Mouse (Mus musculus) hindbrain, embryonic 12.5 days (tissue): Measurements from ENCODE around the gene C4b. TPM values are rescaled to one million over a fixed set of nuclear protein-coding genes. Genes with fewer than 3 reads are reported as not detected.

ENCODE experiments used
- ATAC-seq: fragments of 200-750 bp; cut with Nextera tagmentation; 2 replicates; pipeline ENCODE4 v1.8.0; 2017; ENCODE audit warnings: moderate TSS enrichment; ENCODE audit not compliant: low FRiP score
- H3K27ac ChIP-seq: fragments of 300-500 bp; sonication (generic); 2 replicates; pipeline ENCODE4 v1.5.1; 2016; ENCODE audit warnings: mild to moderate bottlenecking
- H3K27me3 ChIP-seq: fragments of 300-500 bp; sonication (generic); 2 replicates; pipeline ENCODE4 v1.6.1; 2016; ENCODE audit warnings: mild to moderate bottlenecking
- H3K36me3 ChIP-seq: fragments of 300-500 bp; sonication (generic); 2 replicates; pipeline ENCODE4 v1.6.1; 2016; ENCODE audit warnings: mild to moderate bottlenecking
- H3K4me1 ChIP-seq: fragments of 300-500 bp; sonication (generic); 2 replicates; pipeline ENCODE4 v1.6.1; 2016
- H3K4me2 ChIP-seq: fragments of 300-500 bp; sonication (generic); replicated peaks from 2 replicates; pipeline ENCODE4 v1.6.1; 2016; ENCODE audit warnings: mild to moderate bottlenecking
- H3K4me3 ChIP-seq: fragments of 300-500 bp; sonication (generic); 2 replicates; pipeline ENCODE4 v1.5.1; 2016; ENCODE audit warnings: mild to moderate bottlenecking
- H3K9ac ChIP-seq: fragments of 300-500 bp; sonication (generic); 2 replicates; pipeline ENCODE4 v1.6.1; 2016; ENCODE audit warnings: mild to moderate bottlenecking, moderate library complexity
- H3K9me3 ChIP-seq: fragments of 300-500 bp; sonication (generic); replicated peaks from 2 replicates; pipeline ENCODE4 v1.6.1; 2016; ENCODE audit warnings: mild to moderate bottlenecking
- WGBS: fragments of 180-500 bp; shearing (Covaris S2); methylation state at CpG from one replicate; pipeline ENCODE4 v1.1.7; 2016; 5-methylcytosine and 5-hydroxymethylcytosine counted together
- polyA plus RNA-seq: library from polyadenylated mRNA; unstranded; fragments of >200 nt; fragmentation: Nextera tagmentation; extraction: Ambion mirVana; gene quantifications from 2 replicates; pipeline ENCODE4 v1.2.1, GENCODE M21; 2016

The C4b gene
- polyA plus RNA-seq, 1 experiment from 2014 or later = not detected

DNA sequence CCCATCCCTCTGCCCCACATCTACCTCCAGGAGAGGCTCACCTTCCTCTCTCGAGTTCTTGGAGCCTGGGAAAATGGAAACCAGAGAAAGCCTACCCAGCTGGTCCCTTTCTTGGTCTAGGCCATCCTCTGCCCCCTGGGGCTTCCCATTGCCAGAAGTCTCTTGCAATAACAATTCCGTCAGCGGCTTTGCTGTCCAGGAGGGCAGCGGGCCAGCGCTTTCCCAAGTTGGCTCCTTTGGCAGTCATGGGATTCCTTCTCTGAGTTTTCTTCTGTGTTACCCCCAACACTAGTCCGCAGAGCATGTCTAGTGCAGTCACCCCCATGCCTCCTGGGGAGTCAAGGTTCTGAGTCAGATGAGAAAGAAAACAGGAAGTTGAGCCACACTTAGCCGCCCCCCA lies 50.8 kb downstream of the C4b start:
- 59% methylated on average over 7 of the region's 7 CpGs for WGBS
- H3K4me2 ChIP-seq = no peak overlapping the region
- H3K27me3 ChIP-seq = peaks cover 5% of the 10 kb centered on the region; the same call in 1 of the 2 replicates
- H3K27ac ChIP-seq = no peak overlapping the region
- no peaks in the 10 kb centered on the region for H3K4me1 ChIP-seq
- H3K9ac ChIP-seq = no peak overlapping the region
- H3K36me3 ChIP-seq = no peaks in the 10 kb centered on the region
- H3K9me3 ChIP-seq = no peaks in the 10 kb centered on the region
- ATAC-seq = no peak
- no peak overlapping the region for H3K4me3 ChIP-seq

DNA sequence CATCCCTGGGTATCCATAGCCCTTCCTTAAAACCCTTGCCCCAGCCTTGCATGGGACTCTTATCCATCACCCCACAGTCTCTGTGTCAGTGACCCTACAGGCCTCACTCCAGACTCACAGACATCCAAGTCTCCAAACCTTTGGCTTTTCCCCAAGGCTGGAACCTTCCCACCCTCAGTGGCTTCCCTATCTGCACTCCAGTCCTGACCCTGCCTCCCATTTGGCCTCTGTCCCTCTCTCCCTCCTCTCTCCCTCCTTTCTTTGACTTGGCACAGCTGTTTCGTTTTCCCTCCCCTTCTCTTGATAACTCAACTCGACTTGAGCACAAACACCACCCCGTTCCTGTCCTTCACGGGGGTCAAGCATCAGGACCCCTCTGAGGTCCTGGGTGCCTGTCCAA lies 53.2 kb downstream of the C4b start:
- Histone ChIP-seq H3K27me3 (peaks cover 5% of the 10 kb centered on the region; the same call in 1 of the 2 replicates), H3K4me3 (no peak overlapping the region), H3K4me1 (no peaks in the 10 kb centered on the region), H3K36me3 (no peaks in the 10 kb centered on the region), H3K9me3 (no peaks in the 10 kb centered on the region), H3K4me2 (no peak overlapping the region), H3K9ac (no peak overlapping the region), H3K27ac (no peak overlapping the region)
- WGBS = 83% methylated on average over 4 of the region's 4 CpGs
- ATAC-seq = no peak

DNA sequence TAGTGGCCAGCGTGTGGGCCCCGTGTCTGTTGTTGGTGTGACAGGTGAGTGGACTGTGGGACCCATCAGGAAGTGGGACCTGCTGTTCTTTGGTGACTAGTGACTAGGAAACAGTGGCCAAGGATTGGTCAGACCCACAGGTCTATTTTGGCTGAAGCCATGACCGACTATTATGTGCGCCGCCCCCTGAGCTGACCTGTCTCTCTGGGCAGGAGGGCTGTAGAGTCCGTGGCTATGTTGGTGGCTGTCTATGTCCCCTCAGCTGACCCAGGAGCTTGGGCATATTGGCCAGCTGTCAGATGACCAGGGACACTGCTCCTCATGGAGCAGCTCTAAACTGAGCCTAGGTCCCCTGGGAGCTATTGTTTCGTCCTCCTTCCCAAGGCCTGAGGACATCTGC lies 54.8 kb downstream of the C4b start:
- Histone ChIP-seq H3K4me1 (no peaks in the 10 kb centered on the region), H3K9me3 (no peaks in the 10 kb centered on the region), H3K4me2 (no peak overlapping the region), H3K27me3 (peaks cover 5% of the 10 kb centered on the region; the same call in 1 of the 2 replicates), H3K9ac (no peak overlapping the region), H3K36me3 (no peaks in the 10 kb centered on the region), H3K4me3 (no peak overlapping the region), H3K27ac (no peak overlapping the region)
- 93% methylated on average over 7 of the region's 7 CpGs for WGBS
- ATAC-seq = no peak

DNA sequence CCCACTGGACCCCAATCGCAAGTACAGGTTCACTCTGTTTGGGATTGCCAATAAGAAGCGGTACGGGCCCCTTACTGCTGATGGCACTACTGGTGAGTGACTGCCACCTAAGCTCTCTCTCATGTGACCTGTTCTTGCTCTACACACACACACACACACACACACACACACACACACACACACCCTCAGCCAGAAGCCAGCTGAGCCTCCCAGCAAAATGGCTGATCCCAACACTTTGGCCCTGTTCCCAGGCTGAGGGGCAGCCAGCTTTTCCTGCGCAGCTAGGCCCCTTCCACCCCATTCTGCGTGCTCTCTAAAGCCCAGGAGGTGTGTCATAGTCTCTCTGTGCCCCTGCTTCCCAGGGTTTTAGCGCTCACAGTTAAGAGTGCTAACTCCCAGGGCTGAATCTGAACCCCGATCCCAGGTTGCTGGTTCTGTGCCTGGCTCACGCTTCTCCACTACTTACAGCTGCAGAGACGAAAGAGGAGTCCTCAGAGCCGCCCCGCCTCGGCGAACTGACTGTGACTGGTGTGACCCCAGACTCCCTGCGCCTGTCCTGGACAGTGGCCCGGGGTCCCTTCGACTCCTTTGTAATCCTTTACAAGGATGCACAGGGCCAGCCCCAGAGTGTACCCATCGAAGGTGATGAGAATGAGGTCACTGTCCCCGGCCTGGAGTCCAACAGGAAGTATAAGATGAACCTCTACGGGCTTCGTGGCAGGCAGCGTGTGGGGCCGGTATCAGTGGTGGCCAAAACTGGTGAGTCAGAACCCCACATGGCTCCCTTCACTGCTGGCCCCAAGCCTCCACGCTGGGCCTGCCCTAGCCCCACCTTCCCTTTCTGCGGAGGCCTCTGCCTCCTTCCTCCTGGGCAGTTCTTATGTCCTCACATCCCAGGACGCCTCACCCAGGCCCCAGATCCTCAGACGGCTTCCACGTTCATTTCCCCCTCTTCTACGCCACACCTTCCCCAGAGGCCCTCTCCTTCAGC lies 58.3 kb downstream of the C4b start:
- Histone ChIP-seq H3K9me3 (no peaks in the 10 kb centered on the region), H3K4me2 (no peak overlapping the region), H3K9ac (no peak overlapping the region), H3K36me3 (no peaks in the 10 kb centered on the region), H3K4me1 (peaks cover 4% of the 10 kb centered on the region; the same call in 1 of the 2 replicates), H3K27me3 (peaks cover 5% of the 10 kb centered on the region; the same call in 1 of the 2 replicates), H3K4me3 (no peak overlapping the region), H3K27ac (no peak overlapping the region)
- ATAC-seq = no peak
- 82% methylated on average over 28 of the region's 28 CpGs for WGBS

DNA sequence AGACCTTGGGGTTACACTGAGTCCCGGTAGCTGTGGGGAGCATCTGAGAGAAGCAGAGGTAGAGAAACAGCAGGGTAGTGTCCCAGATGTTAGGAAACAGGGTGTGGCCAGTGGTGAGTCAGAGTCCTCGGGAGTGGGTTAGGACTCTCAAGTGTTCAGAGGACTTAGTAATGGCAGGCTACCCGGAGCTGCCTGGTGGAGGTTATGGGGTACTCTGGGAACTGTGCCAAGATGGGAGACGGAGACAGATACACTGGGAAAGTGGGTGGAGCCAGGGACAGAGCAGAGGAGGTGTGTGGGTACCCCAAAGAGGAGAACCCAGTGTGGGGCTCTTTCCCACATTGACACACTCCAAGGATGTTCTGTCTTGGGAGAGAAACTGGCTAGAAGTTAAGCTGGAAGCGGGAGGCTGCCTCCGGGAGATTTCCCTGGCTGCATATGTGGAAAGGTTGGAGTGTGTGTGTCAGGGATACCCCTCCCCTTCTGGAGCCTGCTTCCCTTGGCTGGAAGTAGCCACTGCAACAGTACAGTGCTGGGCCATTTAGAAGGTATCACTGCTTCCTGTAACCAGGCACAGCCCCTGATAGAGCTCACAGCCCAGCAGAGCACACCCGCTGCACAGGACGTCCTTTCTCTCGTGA lies 59.3 kb downstream of the C4b start:
- Histone ChIP-seq H3K4me2 (no peak overlapping the region), H3K27ac (no peak overlapping the region), H3K36me3 (no peaks in the 10 kb centered on the region), H3K9me3 (no peaks in the 10 kb centered on the region), H3K27me3 (peaks cover 11% of the 10 kb centered on the region; the same call in 1 of the 2 replicates), H3K4me1 (peaks cover 4% of the 10 kb centered on the region; the same call in 1 of the 2 replicates), H3K9ac (no peak overlapping the region), H3K4me3 (no peak overlapping the region)
- no peak for ATAC-seq
- WGBS = 67% methylated on average over 9 of the region's 9 CpGs

DNA sequence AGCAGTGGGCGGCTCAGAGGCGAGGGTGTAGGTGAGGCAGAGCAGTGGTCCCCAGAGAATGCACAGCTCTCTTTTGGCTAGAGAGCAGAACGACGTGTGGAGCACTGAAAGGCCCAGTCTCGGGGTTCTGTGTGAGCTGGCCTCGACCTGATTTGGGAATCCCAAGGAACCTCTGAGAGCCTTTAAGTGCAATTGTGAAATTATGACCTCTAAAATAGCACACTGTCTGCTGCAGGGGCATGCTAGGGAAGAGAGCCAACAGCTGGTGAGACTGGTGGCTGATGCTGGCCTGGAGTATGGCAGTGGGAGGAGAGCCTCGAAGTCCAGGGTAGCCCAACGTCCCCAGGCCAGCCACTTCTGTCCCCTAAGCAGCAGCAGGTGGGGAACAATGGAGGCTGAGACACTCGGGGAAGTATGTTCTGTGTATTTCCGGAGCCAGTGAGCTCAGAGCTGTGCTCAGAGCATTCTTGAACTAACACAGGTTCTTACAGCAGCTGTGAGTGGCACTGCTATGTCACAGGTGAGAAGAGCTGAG lies 59.9 kb downstream of the C4b start:
- WGBS = 69% methylated on average over 10 of the region's 10 CpGs
- Histone ChIP-seq H3K36me3 (no peaks in the 10 kb centered on the region), H3K9me3 (no peaks in the 10 kb centered on the region), H3K27ac (no peak overlapping the region), H3K4me1 (peaks cover 4% of the 10 kb centered on the region; the same call in 1 of the 2 replicates), H3K27me3 (peaks cover 17% of the 10 kb centered on the region), H3K4me2 (no peak overlapping the region), H3K9ac (no peak overlapping the region), H3K4me3 (no peak overlapping the region)
- no peak for ATAC-seq

DNA sequence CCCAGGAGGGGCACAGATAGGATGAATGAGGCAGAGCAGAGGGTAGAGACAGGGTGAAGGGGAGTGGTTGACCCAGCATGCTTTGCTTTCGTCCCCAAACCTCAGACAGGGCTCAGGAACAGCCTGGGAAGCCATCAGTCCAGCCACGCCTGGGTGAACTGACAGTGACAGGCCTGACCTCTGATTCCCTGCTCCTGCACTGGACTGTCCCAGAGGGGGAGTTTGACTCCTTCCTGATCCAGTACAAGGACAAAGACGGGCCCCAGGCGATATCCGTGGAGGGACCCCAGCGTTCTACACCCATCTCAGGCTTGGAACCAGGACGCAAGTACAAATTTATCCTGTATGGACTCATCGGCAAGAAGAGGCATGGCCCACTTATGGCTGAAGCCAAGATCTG lies 60.5 kb downstream of the C4b start:
- Histone ChIP-seq H3K9ac (no peak overlapping the region), H3K27me3 (peaks cover 23% of the 10 kb centered on the region), H3K4me3 (no peak overlapping the region), H3K27ac (no peak overlapping the region), H3K4me2 (no peak overlapping the region), H3K36me3 (no peaks in the 10 kb centered on the region), H3K4me1 (peaks cover 4% of the 10 kb centered on the region; the same call in 1 of the 2 replicates), H3K9me3 (no peaks in the 10 kb centered on the region)
- ATAC-seq = no peak
- WGBS = 74% methylated on average over 8 of the region's 8 CpGs

DNA sequence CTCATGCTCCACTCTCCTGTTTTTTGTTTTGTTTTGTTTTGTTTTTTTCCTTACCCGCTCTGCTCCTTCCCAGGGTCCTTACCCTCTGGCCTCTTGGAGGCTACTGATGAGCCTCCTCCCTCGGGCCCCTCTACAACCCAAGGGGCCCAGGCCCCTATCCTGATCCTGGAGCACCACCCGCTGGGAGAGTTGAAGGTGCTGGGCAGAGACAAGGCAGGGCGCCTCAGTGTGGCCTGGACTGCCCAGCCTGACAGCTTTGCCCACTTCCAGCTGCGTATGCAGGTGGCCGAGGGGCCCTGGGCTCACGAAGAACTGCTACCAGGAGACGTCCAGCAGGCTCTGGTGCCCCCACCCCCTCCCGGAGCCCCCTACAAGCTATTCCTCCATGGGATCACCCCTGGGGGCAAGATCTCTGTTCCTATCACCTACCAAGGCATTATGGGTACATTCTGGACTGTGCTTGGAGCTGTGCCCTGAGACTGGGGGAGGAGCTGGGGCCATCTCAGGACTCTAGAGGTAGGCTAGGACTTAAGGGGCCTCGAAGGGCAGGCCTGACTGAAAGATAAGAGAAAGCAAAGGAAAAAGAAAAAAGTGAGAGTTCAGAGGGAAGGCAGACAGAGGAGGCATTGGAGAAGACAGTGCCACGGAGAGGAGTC lies 61.7 kb downstream of the C4b start:
- Histone ChIP-seq H3K4me1 (peaks cover 4% of the 10 kb centered on the region; the same call in 1 of the 2 replicates), H3K27ac (no peak overlapping the region), H3K9ac (no peak overlapping the region), H3K9me3 (no peaks in the 10 kb centered on the region), H3K4me3 (no peak overlapping the region), H3K36me3 (no peaks in the 10 kb centered on the region), H3K4me2 (no peak overlapping the region), H3K27me3 (peaks cover 29% of the 10 kb centered on the region)
- no peak for ATAC-seq
- WGBS = 75% methylated on average over 11 of the region's 11 CpGs

DNA sequence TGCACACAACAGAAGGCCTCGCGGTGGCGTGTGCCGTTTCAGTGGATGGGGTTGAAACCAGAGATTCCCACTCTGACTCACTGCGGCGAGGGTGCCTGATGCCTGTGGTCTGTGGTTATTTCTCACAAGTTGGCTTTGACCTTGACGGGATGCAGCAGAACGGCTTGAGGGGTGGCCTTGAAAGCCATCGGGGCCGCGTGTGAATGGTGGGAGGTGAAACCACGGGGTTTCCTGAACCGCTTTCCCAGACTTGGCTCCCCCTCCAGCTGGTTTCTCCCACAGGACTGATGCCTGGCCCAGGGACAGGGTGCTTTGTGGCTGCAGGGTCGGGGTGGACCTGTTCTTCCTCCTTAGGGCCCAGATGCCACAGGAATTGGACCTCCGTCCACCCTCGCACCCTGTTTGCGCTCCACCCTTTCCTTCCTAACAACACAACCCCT lies 62.5 kb downstream of the C4b start:
- Histone ChIP-seq H3K4me1 (peaks cover 4% of the 10 kb centered on the region; the same call in 1 of the 2 replicates), H3K27ac (no peak overlapping the region), H3K4me3 (no peak overlapping the region), H3K27me3 (peaks cover 38% of the 10 kb centered on the region), H3K9me3 (no peaks in the 10 kb centered on the region), H3K9ac (no peak overlapping the region), H3K4me2 (no peak overlapping the region), H3K36me3 (no peaks in the 10 kb centered on the region)
- WGBS = 81% methylated on average over 17 of the region's 17 CpGs
- ATAC-seq = no peak

DNA sequence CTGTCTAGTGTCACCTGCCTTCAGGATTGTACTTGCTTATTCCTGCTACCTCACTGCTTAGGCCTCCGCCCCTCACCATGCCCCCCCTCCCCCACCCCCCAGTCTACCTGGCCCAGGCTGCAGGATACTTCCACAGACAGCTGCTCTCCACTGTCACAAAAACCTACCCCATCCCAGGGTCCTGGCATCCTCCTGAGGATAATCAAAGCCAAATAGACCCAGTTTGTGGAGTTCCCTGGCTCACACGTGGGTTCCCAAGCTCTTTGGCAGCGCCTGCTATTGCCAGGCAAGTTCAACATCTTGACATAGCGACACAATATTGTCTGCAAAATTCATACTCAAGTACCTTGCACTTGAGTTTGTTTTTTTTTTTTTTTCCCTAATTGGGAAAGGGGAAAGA lies 63.1 kb downstream of the C4b start:
- Histone ChIP-seq H3K9ac (no peak overlapping the region), H3K4me2 (no peak overlapping the region), H3K4me1 (peaks cover 4% of the 10 kb centered on the region; the same call in 1 of the 2 replicates), H3K36me3 (no peaks in the 10 kb centered on the region), H3K9me3 (no peaks in the 10 kb centered on the region), H3K27ac (no peak overlapping the region), H3K27me3 (peaks cover 43% of the 10 kb centered on the region), H3K4me3 (no peak overlapping the region)
- ATAC-seq = no peak
- 85% methylated on average over 4 of the region's 4 CpGs for WGBS

DNA sequence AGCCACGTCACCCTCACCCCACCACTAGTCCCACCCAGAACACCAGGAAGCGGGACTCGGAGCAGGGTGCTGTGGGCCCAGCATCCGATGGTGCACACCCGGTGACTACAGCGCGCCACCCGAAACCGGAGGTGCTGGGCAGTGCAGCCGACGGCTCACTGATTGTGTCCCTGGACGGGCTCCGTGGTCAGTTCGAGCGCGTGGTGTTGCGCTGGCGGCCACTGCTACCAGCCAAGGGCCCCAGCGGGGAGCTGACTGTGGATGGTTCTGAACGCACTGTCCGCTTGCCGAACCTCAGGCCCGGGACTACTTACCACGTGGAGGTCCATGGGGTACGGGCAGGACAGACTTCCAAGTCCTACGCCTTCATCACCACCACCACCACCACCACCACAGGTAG lies 63.5 kb downstream of the C4b start:
- H3K4me1 ChIP-seq = peaks cover 4% of the 10 kb centered on the region; the same call in 1 of the 2 replicates
- no peak overlapping the region for H3K4me3 ChIP-seq
- H3K27ac ChIP-seq = no peak overlapping the region
- no peak overlapping the region for H3K9ac ChIP-seq
- WGBS = 86% methylated on average over 26 of the region's 26 CpGs
- H3K9me3 ChIP-seq = no peaks in the 10 kb centered on the region
- no peak overlapping the region for H3K4me2 ChIP-seq
- peaks cover 47% of the 10 kb centered on the region for H3K27me3 ChIP-seq
- no peak for ATAC-seq
- H3K36me3 ChIP-seq = no peaks in the 10 kb centered on the region
